Mouse (Mus musculus) adrenal gland, postnatal 0 days (tissue): Measurements from ENCODE around the gene 9030624G23Rik. TPM values are rescaled to one million over a fixed set of nuclear protein-coding genes. Genes with fewer than 3 reads are reported as not detected.

Experiments
- polyA plus RNA-seq: library from polyadenylated mRNA; unstranded; fragments of >200 nt; fragmentation: Nextera tagmentation; extraction: Ambion mirVana; gene quantifications from 2 replicates; pipeline ENCODE4 v1.2.1, GENCODE M21; 2015

The 9030624G23Rik gene
- polyA plus RNA-seq = 1.3 and 1.7 TPM in 2 replicates

GRCm38 (mm10) chr12:24097108-24097520 lies at the start of gene 9030624G23Rik:
TSS of gene 9030624G23Rik (minus strand) at chr12:24097246.

